Mouse (Mus musculus): Measurements from ENCODE around the gene 1700016H13Rik. TPM values are rescaled to one million over a fixed set of nuclear protein-coding genes. Genes with fewer than 3 reads are reported as not detected.
A peak's percentile ranks its signal among the peaks of the same experiment; 100 is the strongest.

Gene 1700016H13Rik
- polyA plus RNA-seq, 1 experiment from 2014 or later = 0.49 TPM

- no peak overlapping the region for H3K9ac ChIP-seq (ENCODE audit: low read length)
- H3K9me3 ChIP-seq (ENCODE audit: control insufficient read depth, low read length) = no peaks in the 10 kb centered on the region
- no peaks in the 10 kb centered on the region for H3K4me1 ChIP-seq (replicated peaks; ENCODE audit: control insufficient read depth, insufficient read depth, low read length)
- H3K36me3 ChIP-seq (ENCODE audit: control insufficient read depth, insufficient read depth, low read length) = no peaks in the 10 kb centered on the region
- 46% methylated on average over 4 of the region's 4 CpGs for WGBS
- no peaks in the 10 kb centered on the region for H3K27me3 ChIP-seq (replicated peaks; ENCODE audit: control insufficient read depth, insufficient read depth, low read length)
- no peak overlapping the region for H3K27ac ChIP-seq (ENCODE audit: low read depth)
- ATAC-seq (replicated peaks; ENCODE audit: low FRiP score, low TSS enrichment, low read depth) (no peak), DNase-seq (ENCODE audit: low spot score) (peak; percentile 77)
- H3K4me3 ChIP-seq (ENCODE audit: low read depth, low read length) = no peak overlapping the region
- no peak overlapping the region for H3K4me2 ChIP-seq (ENCODE audit: low read length)
Measured at GRCm38 (mm10) chr5:103680381-103680780, 24.6 kb upstream of the 1700016H13Rik start.

GRCm38 (mm10) chr5:103678974-103679373, 23.2 kb upstream of the 1700016H13Rik start:
- Histone ChIP-seq H3K27ac (ENCODE audit: low read depth) (no peak overlapping the region), H3K9me3 (ENCODE audit: control insufficient read depth, low read length) (no peaks in the 10 kb centered on the region), H3K4me3 (ENCODE audit: low read depth, low read length) (no peak overlapping the region), H3K9ac (ENCODE audit: low read length) (no peak overlapping the region), H3K36me3 (ENCODE audit: control insufficient read depth, insufficient read depth, low read length) (no peaks in the 10 kb centered on the region), H3K4me1 (replicated peaks; ENCODE audit: control insufficient read depth, insufficient read depth, low read length) (0 out of 2 replicates have a peak, but pooled peaks cover 2% of the 10 kb centered on the region), H3K4me2 (ENCODE audit: low read length) (no peak overlapping the region), H3K27me3 (replicated peaks; ENCODE audit: control insufficient read depth, insufficient read depth, low read length) (no peaks in the 10 kb centered on the region)
- DNase-seq (ENCODE audit: low spot score) (no peak), ATAC-seq (replicated peaks; ENCODE audit: low FRiP score, low TSS enrichment, low read depth) (no peak)
- whole genome bisulfite sequencing = 82% methylated on average over 5 of the region's 5 CpGs

GRCm38 (mm10) chr5:103677894-103678293, 22.1 kb upstream of the 1700016H13Rik start:
- Histone ChIP-seq H3K27ac (ENCODE audit: low read depth) (no peak overlapping the region), H3K9ac (ENCODE audit: low read length) (no peak overlapping the region), H3K4me2 (ENCODE audit: low read length) (no peak overlapping the region), H3K4me1 (replicated peaks; ENCODE audit: control insufficient read depth, insufficient read depth, low read length) (0 out of 2 replicates have a peak, but pooled peaks cover 2% of the 10 kb centered on the region), H3K36me3 (ENCODE audit: control insufficient read depth, insufficient read depth, low read length) (no peaks in the 10 kb centered on the region), H3K27me3 (replicated peaks; ENCODE audit: control insufficient read depth, insufficient read depth, low read length) (no peaks in the 10 kb centered on the region), H3K9me3 (ENCODE audit: control insufficient read depth, low read length) (no peaks in the 10 kb centered on the region), H3K4me3 (ENCODE audit: low read depth, low read length) (no peak overlapping the region)
- no peak for DNase-seq (ENCODE audit: low spot score)
- ATAC-seq (replicated peaks; ENCODE audit: low FRiP score, low TSS enrichment, low read depth) = no peak
- 83% methylated on average over 6 of the region's 6 CpGs for WGBS

GRCm38 (mm10) chr5:103676289-103676881, 20.6 kb upstream of the 1700016H13Rik start:
- Histone ChIP-seq H3K4me3 (ENCODE audit: low read depth, low read length) (no peak overlapping the region), H3K4me2 (ENCODE audit: low read length) (no peak overlapping the region), H3K4me1 (replicated peaks; ENCODE audit: control insufficient read depth, insufficient read depth, low read length) (0 out of 2 replicates have a peak, but pooled peaks cover 2% of the 10 kb centered on the region), H3K36me3 (ENCODE audit: control insufficient read depth, insufficient read depth, low read length) (no peaks in the 10 kb centered on the region), H3K9me3 (ENCODE audit: control insufficient read depth, low read length) (no peaks in the 10 kb centered on the region), H3K27ac (ENCODE audit: low read depth) (no peak overlapping the region), H3K27me3 (replicated peaks; ENCODE audit: control insufficient read depth, insufficient read depth, low read length) (no peaks in the 10 kb centered on the region), H3K9ac (ENCODE audit: low read length) (no peak overlapping the region)
- DNase-seq (ENCODE audit: low spot score) (no peak), ATAC-seq (replicated peaks; ENCODE audit: low FRiP score, low TSS enrichment, low read depth) (no peak; the same call in 1 of the 2 replicates)
- 72% methylated on average over 6 of the region's 6 CpGs for WGBS

- Histone ChIP-seq H3K4me3 (ENCODE audit: low read depth, low read length) (no peak overlapping the region), H3K27me3 (replicated peaks; ENCODE audit: control insufficient read depth, insufficient read depth, low read length) (no peaks in the 10 kb centered on the region), H3K36me3 (ENCODE audit: control insufficient read depth, insufficient read depth, low read length) (no peaks in the 10 kb centered on the region), H3K9me3 (ENCODE audit: control insufficient read depth, low read length) (no peaks in the 10 kb centered on the region), H3K9ac (ENCODE audit: low read length) (no peak overlapping the region), H3K4me2 (ENCODE audit: low read length) (no peak overlapping the region), H3K27ac (ENCODE audit: low read depth) (no peak overlapping the region), H3K4me1 (replicated peaks; ENCODE audit: control insufficient read depth, insufficient read depth, low read length) (0 out of 2 replicates have a peak, but pooled peaks cover 2% of the 10 kb centered on the region)
- WGBS = 36% methylated on average over 6 of the region's 6 CpGs
- no peak for ATAC-seq (replicated peaks; ENCODE audit: low FRiP score, low TSS enrichment, low read depth)
- DNase-seq (ENCODE audit: low spot score) = no peak
Measured at GRCm38 (mm10) chr5:103674482-103674881, 18.7 kb upstream of the 1700016H13Rik start.

GRCm38 (mm10) chr5:103673611-103674010, 17.8 kb upstream of the 1700016H13Rik start:
- WGBS = 77% methylated on average over 4 of the region's 4 CpGs
- DNase-seq (ENCODE audit: low spot score) = no peak
- no peaks in the 10 kb centered on the region for H3K36me3 ChIP-seq (ENCODE audit: control insufficient read depth, insufficient read depth, low read length)
- ATAC-seq (replicated peaks; ENCODE audit: low FRiP score, low TSS enrichment, low read depth) = no peak
- H3K27ac ChIP-seq (ENCODE audit: low read depth) = no peak overlapping the region
- no peak overlapping the region for H3K9ac ChIP-seq (ENCODE audit: low read length)
- H3K27me3 ChIP-seq (replicated peaks; ENCODE audit: control insufficient read depth, insufficient read depth, low read length) = no peaks in the 10 kb centered on the region
- no peak overlapping the region for H3K4me2 ChIP-seq (ENCODE audit: low read length)
- 0 out of 2 replicates have a peak, but pooled peaks cover 2% of the 10 kb centered on the region for H3K4me1 ChIP-seq (replicated peaks; ENCODE audit: control insufficient read depth, insufficient read depth, low read length)
- H3K4me3 ChIP-seq (ENCODE audit: low read depth, low read length) = no peak overlapping the region
- no peaks in the 10 kb centered on the region for H3K9me3 ChIP-seq (ENCODE audit: control insufficient read depth, low read length)

GRCm38 (mm10) chr5:103671858-103672257, 16.0 kb upstream of the 1700016H13Rik start:
- H3K4me1 ChIP-seq (replicated peaks; ENCODE audit: control insufficient read depth, insufficient read depth, low read length) = 0 out of 2 replicates have a peak, but pooled peaks cover 2% of the 10 kb centered on the region
- H3K36me3 ChIP-seq (ENCODE audit: control insufficient read depth, insufficient read depth, low read length) = no peaks in the 10 kb centered on the region
- ATAC-seq (replicated peaks; ENCODE audit: low FRiP score, low TSS enrichment, low read depth) (no peak), DNase-seq (ENCODE audit: low spot score) (no peak)
- no peaks in the 10 kb centered on the region for H3K27me3 ChIP-seq (replicated peaks; ENCODE audit: control insufficient read depth, insufficient read depth, low read length)
- H3K27ac ChIP-seq (ENCODE audit: low read depth) = peak overlapping the region; percentile 22; the same call in 1 of the 2 replicates
- H3K9ac ChIP-seq (ENCODE audit: low read length) = no peak overlapping the region
- WGBS = 57% methylated on average over 3 of the region's 3 CpGs
- no peak overlapping the region for H3K4me2 ChIP-seq (ENCODE audit: low read length)
- H3K9me3 ChIP-seq (ENCODE audit: control insufficient read depth, low read length) = no peaks in the 10 kb centered on the region
- no peak overlapping the region for H3K4me3 ChIP-seq (ENCODE audit: low read depth, low read length)

- no peak overlapping the region for H3K4me2 ChIP-seq (ENCODE audit: low read length)
- H3K4me1 ChIP-seq (replicated peaks; ENCODE audit: control insufficient read depth, insufficient read depth, low read length) = no peaks in the 10 kb centered on the region
- WGBS = 71% methylated on average over 2 of the region's 2 CpGs
- H3K36me3 ChIP-seq (ENCODE audit: control insufficient read depth, insufficient read depth, low read length) = no peaks in the 10 kb centered on the region
- H3K4me3 ChIP-seq (ENCODE audit: low read depth, low read length) = no peak overlapping the region
- no peak for ATAC-seq (replicated peaks; ENCODE audit: low FRiP score, low TSS enrichment, low read depth)
- H3K27me3 ChIP-seq (replicated peaks; ENCODE audit: control insufficient read depth, insufficient read depth, low read length) = no peaks in the 10 kb centered on the region
- no peaks in the 10 kb centered on the region for H3K9me3 ChIP-seq (ENCODE audit: control insufficient read depth, low read length)
- H3K27ac ChIP-seq (ENCODE audit: low read depth) = no peak overlapping the region
- no peak for DNase-seq (ENCODE audit: low spot score)
- no peak overlapping the region for H3K9ac ChIP-seq (ENCODE audit: low read length)
Measured at GRCm38 (mm10) chr5:103665876-103666275, 10.1 kb upstream of the 1700016H13Rik start.

GRCm38 (mm10) chr5:103664932-103665331, 9.1 kb upstream of the 1700016H13Rik start:
- H3K4me1 ChIP-seq (replicated peaks; ENCODE audit: control insufficient read depth, insufficient read depth, low read length) = no peaks in the 10 kb centered on the region

More at GRCm38 (mm10) chr5:103664932-103665331, 9.1 kb upstream of the 1700016H13Rik start:
- Histone ChIP-seq H3K27me3 (replicated peaks; ENCODE audit: control insufficient read depth, insufficient read depth, low read length) (no peaks in the 10 kb centered on the region), H3K4me3 (ENCODE audit: low read depth, low read length) (no peak overlapping the region), H3K4me2 (ENCODE audit: low read length) (no peak overlapping the region), H3K9ac (ENCODE audit: low read length) (no peak overlapping the region), H3K27ac (ENCODE audit: low read depth) (no peak overlapping the region), H3K36me3 (ENCODE audit: control insufficient read depth, insufficient read depth, low read length) (no peaks in the 10 kb centered on the region), H3K9me3 (ENCODE audit: control insufficient read depth, low read length) (no peaks in the 10 kb centered on the region)
- 76% methylated on average over 9 of the region's 9 CpGs for WGBS
- DNase-seq (ENCODE audit: low spot score) (no peak), ATAC-seq (replicated peaks; ENCODE audit: low FRiP score, low TSS enrichment, low read depth) (no peak)
